Mouse (Mus musculus): ENCODE measurements around the gene Acat1. TPM values are rescaled to one million over a fixed set of nuclear protein-coding genes. Genes with fewer than 3 reads are reported as not detected.
A peak's percentile ranks its signal among the peaks of the same experiment; 100 is the strongest.

Gene Acat1
- total RNA-seq, 4 experiments from 2014 or later: 74.4 to 114 (median 105) TPM

GRCm38 (mm10) chr9:53535416-53536320 lies 74.5 kb downstream of the Acat1 start:
- DNase-seq: peak; percentile 1

Other genes with a start within 250 kb of the Acat1 start
- gene Kdelc2, start 226.4 kb downstream of the Acat1 start, total RNA-seq (2022): 10 to 100 TPM in 3 of 4 experiments, 1 to 10 TPM in 1; 9.7 to 13.6 (median 10.5) TPM
- gene 4930550C14Rik, start 208.1 kb downstream of the Acat1 start, total RNA-seq (2022): 1 to 10 TPM; 1.4 to 4.8 (median 2.7) TPM
- 10 to 100 TPM; 16.0 to 22.9 (median 20.7) TPM for gene Atm, start 73.6 kb downstream of the Acat1 start, total RNA-seq (2022)
- gene Npat, start 73.3 kb downstream of the Acat1 start, total RNA-seq (2022): 10 to 100 TPM; 12.6 to 16.6 (median 14.6) TPM
- 10 to 100 TPM; 36.4 to 48.5 (median 41.0) TPM for gene Cul5, start 59.6 kb upstream of the Acat1 start, total RNA-seq (2022)
- gene Rab39, start 95.8 kb upstream of the Acat1 start, total RNA-seq (2022): 1 to 10 TPM in 2 of 4 experiments, under 1 TPM in 2; 0.38 to 1.4 (median 0.99) TPM
- gene Slc35f2, start 161.2 kb upstream of the Acat1 start, total RNA-seq (2022): 1 to 10 TPM; 1.2 to 3.3 (median 2.5) TPM
- gene Sln, start 239.8 kb upstream of the Acat1 start, total RNA-seq (2022): not detected

All from adrenal gland, adult 8-10 months (tissue).